Mouse (Mus musculus) gastrocnemius, adult 18-20 months (tissue): Measurements from ENCODE around the gene Slfn2. TPM values are rescaled to one million over a fixed set of nuclear protein-coding genes. Genes with fewer than 3 reads are reported as not detected.
A peak's percentile ranks its signal among the peaks of the same experiment; 100 is the strongest.

Source experiments
- DNase-seq: peaks from one replicate; pipeline ENCODE4 v3.0.0; 2021; ENCODE audit warnings: low spot score
- microRNA-seq: library from miRNA; unstranded; fragments of <30 nt; microRNA quantifications from one replicate; pipeline ENCODE4 v1.2.0, GENCODE M21; 2021
- total RNA-seq, 2 experiments: library from RNA; stranded (reverse); gene quantifications; 2 replicates each; pipeline ENCODE4 v1.2.3; 2021

Gene Slfn2
- total RNA-seq, 2 experiments from 2014 or later: 0.62 to 1.2 TPM

GRCm38 (mm10) chr11:83070321-83070970 lies 5.5 kb downstream of the Slfn2 start:
- DNase-seq: no peak

DNA sequence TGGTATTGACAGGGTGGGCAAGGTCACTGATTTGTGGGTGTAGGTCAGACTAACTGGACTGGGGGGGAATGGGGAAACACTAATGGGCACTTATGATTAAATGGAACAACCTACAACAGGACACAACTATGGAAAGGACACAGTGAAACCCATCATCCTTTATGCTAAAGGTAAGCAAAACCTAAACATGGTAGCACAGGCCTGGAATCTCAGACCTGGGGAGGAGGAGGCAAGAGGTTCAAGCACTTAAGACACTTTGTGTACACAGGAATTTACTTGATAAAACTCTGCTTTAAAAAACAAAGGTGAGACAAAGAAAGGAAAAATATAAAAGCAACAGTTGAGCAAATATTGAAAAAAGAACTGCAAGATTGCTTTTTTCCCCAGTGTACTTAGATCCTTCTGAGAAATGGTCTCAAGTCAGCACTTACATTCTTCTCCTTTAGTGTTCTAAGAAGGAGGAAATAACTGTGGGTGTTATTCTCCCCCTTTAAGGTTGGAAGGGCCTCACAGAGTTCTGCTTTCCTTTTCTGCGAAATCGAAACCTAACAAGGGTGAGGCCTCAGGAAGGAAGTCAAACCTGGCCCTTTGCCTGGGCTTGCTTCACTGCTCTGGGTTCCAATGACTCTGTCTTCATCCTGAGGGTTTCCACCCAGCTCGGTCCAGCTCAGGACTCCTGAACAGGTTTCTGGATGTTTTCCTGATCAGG lies 13.0 kb downstream of the Slfn2 start:
- DNase-seq: peak; percentile 78

- DNase-seq: no peak
Measured at GRCm38 (mm10) chr11:83078423-83079140, 13.7 kb downstream of the Slfn2 start.

DNA sequence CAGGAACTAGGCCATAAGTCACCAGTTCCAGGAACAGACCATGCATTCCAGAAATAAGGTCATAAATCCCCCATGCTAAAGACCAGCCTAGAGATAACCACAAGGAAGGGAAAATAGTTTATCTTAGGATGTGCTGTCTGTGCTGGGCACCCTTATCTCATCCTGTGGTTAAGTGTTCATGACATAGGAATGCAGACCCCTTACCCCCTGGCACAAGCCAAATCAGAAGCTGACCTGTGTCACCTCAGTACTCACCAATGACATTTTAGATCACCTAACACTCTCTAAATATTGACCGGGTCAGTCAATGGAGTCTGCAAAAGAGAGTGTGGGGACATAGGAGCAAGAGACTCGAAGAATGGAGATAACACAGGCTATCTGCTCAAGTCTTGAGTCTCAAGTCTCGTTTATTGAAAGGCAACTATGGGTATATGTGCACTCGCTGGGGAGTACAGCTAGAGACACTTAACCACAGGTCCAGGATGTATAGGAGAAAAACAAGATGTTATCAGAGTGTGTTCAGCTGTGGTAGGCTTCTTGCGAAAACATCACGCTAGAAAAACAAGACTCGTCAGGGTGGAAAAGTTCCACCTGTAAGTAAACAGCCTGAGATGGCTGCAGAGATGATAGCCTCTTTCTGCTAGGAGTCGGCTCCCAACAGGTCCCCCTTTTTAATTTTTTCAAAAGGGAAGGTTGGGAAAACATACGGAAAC lies 14.7 kb downstream of the Slfn2 start:
- DNase-seq: peak; percentile 1

DNA sequence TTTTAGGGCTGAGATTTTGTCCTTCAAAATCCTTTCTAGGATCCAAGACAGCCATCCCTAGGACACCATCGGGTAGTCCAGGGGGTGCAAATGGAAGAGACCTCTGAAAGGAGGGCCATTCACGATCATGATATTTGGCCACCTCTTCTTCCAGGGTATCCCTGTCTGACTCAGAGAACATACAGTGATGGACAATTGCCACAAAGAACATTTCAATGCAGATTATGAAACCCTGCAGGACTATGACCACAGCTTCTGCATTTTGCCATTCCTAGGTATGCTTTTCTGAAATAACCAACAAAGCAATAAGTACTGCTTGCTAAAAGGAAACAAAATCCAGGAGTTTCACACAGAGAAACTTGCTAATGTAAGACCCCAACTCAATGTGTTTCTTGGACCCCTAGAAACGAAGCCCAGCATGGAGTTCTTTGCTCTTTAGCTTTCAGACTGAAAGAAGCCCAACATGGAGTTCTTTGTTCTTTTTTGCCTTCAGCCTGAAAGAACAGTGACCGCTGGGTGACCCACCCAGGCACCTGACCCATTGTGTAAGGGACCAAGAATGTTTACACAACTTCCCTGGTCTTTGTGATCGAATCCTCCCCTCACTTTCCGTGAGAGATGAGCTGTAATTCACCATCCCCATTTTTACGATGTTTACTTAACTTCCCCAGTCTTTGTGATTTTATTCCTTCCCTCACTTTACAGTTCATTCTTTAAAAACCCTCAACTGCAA lies 18.0 kb downstream of the Slfn2 start:
- peak; percentile 0 for DNase-seq

- no peak for DNase-seq
Measured at GRCm38 (mm10) chr11:83084161-83084560, 19.2 kb downstream of the Slfn2 start.

- DNase-seq: peak; percentile 0
Measured at GRCm38 (mm10) chr11:83084761-83085160, 19.8 kb downstream of the Slfn2 start.

GRCm38 (mm10) chr11:83115138-83115537 lies 50.2 kb downstream of the Slfn2 start:
- peak; percentile 21 for DNase-seq

DNA sequence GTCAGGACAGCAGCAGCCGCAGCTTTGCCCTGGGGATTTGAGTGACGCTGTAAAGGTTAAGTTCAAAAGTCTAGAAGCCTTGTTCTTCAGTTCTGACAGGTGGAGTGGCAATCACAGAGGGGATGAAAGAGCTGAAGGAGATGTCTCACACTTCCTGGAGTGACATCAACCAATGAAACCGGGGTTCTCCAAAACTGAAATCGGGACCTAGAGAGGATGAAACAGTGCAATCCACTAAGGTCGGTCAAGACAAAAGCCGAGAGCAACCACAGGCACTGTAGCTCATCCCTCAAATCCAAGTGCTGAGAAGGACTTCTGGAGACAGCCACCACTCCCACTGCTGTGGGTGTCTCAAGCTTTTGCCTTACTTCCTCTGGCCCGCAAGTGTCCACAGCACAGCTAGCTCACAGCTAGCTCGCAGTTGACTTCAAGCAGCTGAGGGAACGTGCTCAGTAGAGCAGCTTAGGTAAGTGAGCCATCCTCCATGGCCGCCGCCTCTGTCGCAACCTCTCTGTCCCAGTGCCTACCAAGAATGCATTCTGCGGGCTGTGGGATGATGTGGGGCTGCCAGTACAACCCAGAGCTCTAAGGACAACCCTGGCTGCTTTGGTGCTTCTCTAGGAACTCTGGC lies 51.8 kb downstream of the Slfn2 start, which contains the start of gene Slfn1:
Gene Slfn1 (plus strand): TSS at position 253 of the 631 bp plus-strand sequence.
- DNase-seq: no peak

DNA sequence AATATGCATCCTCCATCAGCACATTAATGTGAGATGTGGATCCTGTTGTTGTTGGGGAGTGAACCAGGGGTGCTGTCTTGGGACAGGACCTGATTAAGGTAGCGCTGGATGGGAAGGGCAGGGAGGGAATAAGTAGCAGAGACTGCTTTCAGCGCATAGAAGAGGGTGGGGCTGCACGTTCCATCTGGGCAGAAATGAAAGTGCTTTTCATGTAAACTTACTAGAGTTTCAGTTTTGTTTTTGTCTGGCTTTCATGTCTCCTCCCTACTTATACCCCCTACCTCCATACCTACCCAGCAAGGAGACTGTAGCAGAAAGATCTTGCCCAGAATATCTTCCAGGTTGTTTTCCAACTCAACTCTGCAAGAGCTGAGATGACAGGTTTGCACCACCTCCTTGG lies 53.1 kb downstream of the Slfn2 start:
- DNase-seq: no peak

Small RNA genes within 50 kb of the gene (microRNA-seq; reads per million reads assigned to microRNA genes)
- not detected for gene Gm27598

Other genes starting within 250 kb of the Slfn2 start
- gene Rffl, start 193.9 kb upstream of the Slfn2 start, total RNA-seq: 1 to 10 TPM; 6.3 to 7.4 TPM
- gene Rad51d, start 174.5 kb upstream of the Slfn2 start, total RNA-seq: 1 to 10 TPM; 2.9 to 4.7 TPM
- not detected for gene Fndc8, start 173.0 kb upstream of the Slfn2 start, total RNA-seq
- 10 to 100 TPM; 10.4 to 13.9 TPM for gene Nle1, start 156.7 kb upstream of the Slfn2 start, total RNA-seq
- 100 to 1,000 TPM; 186 to 189 TPM for gene Unc45b, start 154.6 kb upstream of the Slfn2 start, total RNA-seq
- gene Slfn5, start 113.8 kb upstream of the Slfn2 start, total RNA-seq: 10 to 100 TPM; 16.5 to 24.1 TPM
- gene Slfn9, start 73.3 kb upstream of the Slfn2 start, total RNA-seq: under 1 TPM; 0.14 to 0.28 TPM
- gene Slfn8, start 44.3 kb upstream of the Slfn2 start, total RNA-seq: under 1 TPM; 0.11 to 0.21 TPM
- gene Slfn1, start 51.7 kb downstream of the Slfn2 start, total RNA-seq: not detected
- under 1 TPM in 1 of 2 experiments, not detected in 1; 0.14 TPM for gene Slfn4, start 110.1 kb downstream of the Slfn2 start, total RNA-seq
- 1 to 10 TPM in 1 of 2 experiments, under 1 TPM in 1; 0.41 to 1.3 TPM for gene Slfn3, start 126.2 kb downstream of the Slfn2 start, total RNA-seq
- gene Slfn14, start 221.6 kb downstream of the Slfn2 start, total RNA-seq: not detected
- 10 to 100 TPM; 34.6 to 35.0 TPM for gene Ap2b1, start 233.9 kb downstream of the Slfn2 start, total RNA-seq
- gene Pex12, start 237.5 kb downstream of the Slfn2 start, total RNA-seq: 10 to 100 TPM; 14.0 to 15.5 TPM